Mouse (Mus musculus): ENCODE measurements around the gene Ncoa4. TPM values are rescaled to one million over a fixed set of nuclear protein-coding genes. Genes with fewer than 3 reads are reported as not detected.
"Not testable (repeated sequence)": the region's sequence is repeated elsewhere in the genome, so short reads cannot be mapped to it uniquely, and the experiment has no call there.

Gene Ncoa4
- total RNA-seq, 4 experiments from 2014 or later = 139 to 231 (median 191) TPM

GRCm38 (mm10) chr14:32161090-32161885 is 1.6 kb downstream of the Ncoa4 start:
- DNase-seq = no peak

GRCm38 (mm10) chr14:32162231-32162630 is 2.6 kb downstream of the Ncoa4 start:
- no peak for DNase-seq

- DNase-seq = no peak
Measured at GRCm38 (mm10) chr14:32163203-32163888, 3.7 kb downstream of the Ncoa4 start.

GRCm38 (mm10) chr14:32164173-32165051 is 4.7 kb downstream of the Ncoa4 start:
- no peak for DNase-seq

GRCm38 (mm10) chr14:32165278-32166061 is 5.8 kb downstream of the Ncoa4 start:
- peak; percentile 73 for DNase-seq

GRCm38 (mm10) chr14:32166062-32166441 is 6.4 kb downstream of the Ncoa4 start:
- no peak for DNase-seq

- DNase-seq = no peak
Measured at GRCm38 (mm10) chr14:32166840-32167239, 7.2 kb downstream of the Ncoa4 start.

GRCm38 (mm10) chr14:32167326-32167725 is 7.7 kb downstream of the Ncoa4 start:
- DNase-seq = no peak

- DNase-seq = no peak
Measured at GRCm38 (mm10) chr14:32168653-32169231, 9.1 kb downstream of the Ncoa4 start.

GRCm38 (mm10) chr14:32170137-32170536 is 10.5 kb downstream of the Ncoa4 start:
- DNase-seq = no peak

GRCm38 (mm10) chr14:32175310-32175709 is 15.6 kb downstream of the Ncoa4 start:
- DNase-seq = no peak

GRCm38 (mm10) chr14:32176590-32176989 is 16.9 kb downstream of the Ncoa4 start:
- DNase-seq = not testable (repeated sequence)

GRCm38 (mm10) chr14:32179393-32180195 is 19.9 kb downstream of the Ncoa4 start:
- no peak for DNase-seq

- no peak for DNase-seq
Measured at GRCm38 (mm10) chr14:32180861-32181260, 21.2 kb downstream of the Ncoa4 start.

GRCm38 (mm10) chr14:32183846-32184245 is 24.2 kb downstream of the Ncoa4 start:
- DNase-seq = no peak

- peak; percentile 25 for DNase-seq
Measured at GRCm38 (mm10) chr14:32190627-32191391, 31.1 kb downstream of the Ncoa4 start.

GRCm38 (mm10) chr14:32191926-32192325 is 32.3 kb downstream of the Ncoa4 start:
- no peak for DNase-seq

- peak; percentile 31 for DNase-seq
Measured at GRCm38 (mm10) chr14:32192437-32192836, 32.8 kb downstream of the Ncoa4 start.

GRCm38 (mm10) chr14:32193557-32193956 is 33.9 kb downstream of the Ncoa4 start:
- not testable (repeated sequence) for DNase-seq

GRCm38 (mm10) chr14:32201354-32201753 is 41.7 kb downstream of the Ncoa4 start:
- DNase-seq = no peak
